Mouse (Mus musculus) Patski (cell line): Measurements from ENCODE around the gene Scgb3a1. TPM values are rescaled to one million over a fixed set of nuclear protein-coding genes. Genes with fewer than 3 reads are reported as not detected.

Experiments
- ATAC-seq: fragments of 100-300 bp; one replicate; pipeline ENCODE4 v1.8.0; 2021
- CTCF ChIA-PET: fragments of 350-600 bp; sonication (Branson Sonifier 250); formaldehyde crosslinking; loops from one replicate; lab custom pipeline; 2022; ENCODE audit warnings: inconsistent platforms; lab: Charles Lee
- POLR2A ChIA-PET: fragments of 350-600 bp; sonication (Branson Sonifier 250); formaldehyde crosslinking; loops from one replicate; lab custom pipeline; 2022; ENCODE audit warnings: antibody characterized with exemption, inconsistent platforms; lab: Charles Lee
- DNase-seq: peaks from one replicate; pipeline ENCODE4 v3.0.0-alpha.2; 2011; ENCODE audit warnings: low read depth, low spot score
- H3K27me3 ChIP-seq: fragments of 371-371 bp; one replicate; pipeline ENCODE4 v1.5.1; 2021
- CTCF ChIP-seq: fragments of 100-300 bp; IDR thresholded peaks from one replicate; pipeline ENCODE4 v1.5.1; 2021
- in situ Hi-C: fragments of 300-500 bp; cut with MboI; formaldehyde crosslinking; loops from 3 replicates; pipeline ENCODE4 v1.11.1; 2018; ENCODE audit warnings: low pct_unique_long_range_greater_than_20kb, mixed read lengths
- polyA plus RNA-seq: library from polyadenylated mRNA; unstranded; gene quantifications from one replicate; pipeline ENCODE4 v1.2.3, GENCODE M21; 2021

The Scgb3a1 gene
- polyA plus RNA-seq, 1 experiment from 2014 or later: not detected

GRCm38 (mm10) chr11:49636449-49636848, 27.0 kb upstream of the Scgb3a1 start:
- POLR2A ChIA-PET: no interaction called here
- ATAC-seq (no peak), DNase-seq (no peak)
- in situ Hi-C loops: no loop called here
- CTCF ChIA-PET: interaction anchor here (0.8 to 1.4 kb wide), 2 partner anchors 10 to 32 kb away, joined by 3 read pairs; no protein-coding TSS in a partner anchor
- H3K27me3 ChIP-seq: peaks cover 9% of the 10 kb centered on the region
- no peak for TF ChIP-seq CTCF

DNA sequence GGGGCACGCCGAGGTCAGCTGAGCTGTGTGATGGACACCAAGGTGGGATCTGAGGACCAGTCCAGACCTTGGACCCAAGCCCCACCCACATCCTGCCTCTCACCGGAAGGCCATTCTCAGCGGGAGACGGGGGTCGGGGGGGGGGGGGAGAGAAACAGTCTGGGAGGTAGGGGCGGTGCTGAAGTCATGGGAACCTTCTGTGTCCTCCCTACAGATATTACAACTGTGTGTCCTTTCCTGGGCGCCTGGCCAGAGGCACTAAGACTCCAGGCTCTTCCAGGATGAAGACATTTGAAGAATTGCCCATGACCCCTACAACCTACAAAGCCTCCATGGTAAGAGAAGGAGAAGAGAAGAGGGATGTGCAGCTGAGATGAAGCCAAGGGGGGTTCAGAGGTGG, 17.7 kb upstream of the Scgb3a1 start:
- H3K27me3 ChIP-seq: no peaks in the 10 kb centered on the region
- ChIA-PET CTCF (no interaction called here), POLR2A (no interaction called here)
- TF ChIP-seq CTCF: no peak
- in situ Hi-C loops: no loop called here
- ATAC-seq (no peak), DNase-seq (no peak)

GRCm38 (mm10) chr11:49650113-49650993, 13.1 kb upstream of the Scgb3a1 start:
- ChIA-PET CTCF (interaction anchor here (4.3 kb wide), 1 partner anchor 16 kb away, joined by 41 read pairs; the partner anchor contains the start of gene Scgb3a1), POLR2A (no interaction called here)
- in situ Hi-C loops: no loop called here
- TF ChIP-seq CTCF: peak; percentile 65
- no peaks in the 10 kb centered on the region for H3K27me3 ChIP-seq
- DNase-seq: no peak
- peak; percentile 37 for ATAC-seq

GRCm38 (mm10) chr11:49650994-49651761, 12.2 kb upstream of the Scgb3a1 start:
- CTCF ChIA-PET: interaction anchor here (1.1 to 4.3 kb wide), 5 partner anchors 10 to 30 kb away, joined by 5 to 41 read pairs (median 8); partner anchors contain the start of gene Scgb3a1
- H3K27me3 ChIP-seq: no peaks in the 10 kb centered on the region
- DNase-seq: no peak
- no peak for TF ChIP-seq CTCF
- in situ Hi-C loops: no loop called here
- no peak for ATAC-seq
- POLR2A ChIA-PET: interaction anchor here (0.9 kb wide), 1 partner anchor 15 kb away, joined by 3 read pairs; no protein-coding TSS in a partner anchor

- in situ Hi-C loops: no loop called here
- POLR2A ChIA-PET: interaction anchor here (0.6 to 0.9 kb wide), 2 partner anchors 15 to 125 kb away, joined by 3 read pairs; no protein-coding TSS in a partner anchor
- no peaks in the 10 kb centered on the region for H3K27me3 ChIP-seq
- no peak for ATAC-seq
- TF ChIP-seq CTCF: no peak
- DNase-seq: no peak
- CTCF ChIA-PET: interaction anchor here (0.5 to 4.3 kb wide), 9 partner anchors 9 to 305 kb away, joined by 3 to 41 read pairs (median 7); partner anchors contain the start of gene Scgb3a1
Observed at GRCm38 (mm10) chr11:49651762-49652322, 11.6 kb upstream of the Scgb3a1 start.

GRCm38 (mm10) chr11:49652401-49653078, 10.9 kb upstream of the Scgb3a1 start:
- no peak for ATAC-seq
- ChIA-PET CTCF (interaction anchor here (0.5 to 4.3 kb wide), 14 partner anchors 8 to 304 kb away, joined by 3 to 41 read pairs (median 4); partner anchors contain the start of gene Scgb3a1), POLR2A (interaction anchor here (0.6 to 0.9 kb wide), 2 partner anchors 12 to 125 kb away, joined by 3 read pairs; no protein-coding TSS in a partner anchor)
- peak; percentile 70 for TF ChIP-seq CTCF
- in situ Hi-C loops: no loop called here
- no peaks in the 10 kb centered on the region for H3K27me3 ChIP-seq
- DNase-seq: no peak

DNA sequence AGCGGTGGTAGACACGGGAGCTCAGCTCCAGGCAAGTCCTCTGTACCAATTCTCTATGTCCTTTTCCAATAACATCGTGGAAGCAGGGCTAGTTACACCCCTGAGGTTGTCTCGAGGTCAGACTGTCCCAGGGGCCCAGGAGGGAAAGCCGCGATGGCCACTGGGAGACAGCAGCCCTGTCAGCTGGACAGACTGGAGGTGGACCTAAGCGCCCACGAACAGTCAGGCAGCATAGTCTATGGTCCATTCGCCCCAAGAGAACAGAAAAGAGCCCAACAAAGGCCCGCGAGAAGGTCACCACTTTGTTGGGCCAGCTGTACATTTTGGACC, 10.4 kb upstream of the Scgb3a1 start:
- in situ Hi-C loops: no loop called here
- ChIA-PET POLR2A (interaction anchor here (0.9 kb wide), 1 partner anchor 12 kb away, joined by 3 read pairs; no protein-coding TSS in a partner anchor), CTCF (interaction anchor here (0.8 to 4.3 kb wide), 12 partner anchors 13 to 303 kb away, joined by 3 to 41 read pairs (median 4); partner anchors contain the start of gene Scgb3a1)
- ATAC-seq: no peak
- DNase-seq: no peak
- H3K27me3 ChIP-seq: no peaks in the 10 kb centered on the region
- TF ChIP-seq CTCF: no peak

DNA sequence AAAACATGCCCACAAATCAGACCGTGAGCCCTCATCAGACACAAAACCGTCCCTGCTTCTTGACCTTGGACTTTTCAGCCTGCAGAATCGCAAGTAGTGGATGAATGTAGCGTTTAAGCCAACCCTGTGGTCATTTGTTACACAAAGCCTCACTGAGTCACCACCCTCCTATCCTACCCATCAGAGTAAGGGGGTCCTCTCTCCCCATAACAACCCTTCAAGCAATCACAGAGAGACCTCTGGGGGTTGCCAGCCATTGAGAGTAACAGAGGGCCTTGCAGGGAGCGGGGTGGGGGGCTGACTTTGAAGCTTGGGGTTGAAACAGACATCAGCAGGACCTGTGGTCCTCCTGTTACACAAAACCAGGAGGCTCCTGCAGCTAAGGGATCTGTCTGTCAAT, 8.8 kb upstream of the Scgb3a1 start:
- CTCF ChIA-PET: no interaction called here
- DNase-seq (no peak), ATAC-seq (no peak)
- no peak for TF ChIP-seq CTCF
- in situ Hi-C loops: loop anchor here (5.0 kb wide), 1 partner anchor 213 kb away; no protein-coding TSS in a partner anchor
- no peaks in the 10 kb centered on the region for H3K27me3 ChIP-seq
- POLR2A ChIA-PET: no interaction called here

DNA sequence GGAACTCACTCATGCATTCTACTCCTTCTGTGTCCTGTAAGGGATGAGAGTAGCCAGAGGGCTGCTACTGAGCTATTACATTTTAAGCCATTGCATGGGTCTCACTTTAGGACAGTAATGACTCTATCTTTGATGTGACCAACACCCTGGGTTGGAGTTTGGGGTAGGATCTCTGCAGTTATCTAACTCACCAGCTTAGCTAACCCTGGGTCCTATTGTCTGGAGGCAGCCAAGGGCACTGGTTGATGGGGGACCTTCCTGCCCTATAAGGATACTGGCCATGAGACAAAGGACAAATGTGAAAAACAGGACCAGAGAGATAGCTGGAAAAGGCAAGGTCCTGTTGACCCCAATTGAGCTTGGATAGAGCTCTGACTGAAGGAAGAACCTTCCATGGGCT, 7.9 kb upstream of the Scgb3a1 start:
- in situ Hi-C loops: loop anchor here (5.0 kb wide), 1 partner anchor 212 kb away; no protein-coding TSS in a partner anchor
- ChIA-PET POLR2A (no interaction called here), CTCF (interaction anchor here (1.6 kb wide), 1 partner anchor 8 kb away, joined by 4 read pairs; no protein-coding TSS in a partner anchor)
- DNase-seq (no peak), ATAC-seq (no peak)
- TF ChIP-seq CTCF: no peak
- H3K27me3 ChIP-seq: no peaks in the 10 kb centered on the region
